Mouse (Mus musculus): ENCODE results near the gene Rnd2. TPM values are rescaled to one million over a fixed set of nuclear protein-coding genes. Genes with fewer than 3 reads are reported as not detected.
A peak's percentile ranks its signal among the peaks of the same experiment; 100 is the strongest.
"Not testable (repeated sequence)": the region's sequence is repeated elsewhere in the genome, so short reads cannot be mapped to it uniquely, and the experiment has no call there.

Gene Rnd2
- polyA plus RNA-seq, 1 experiment from 2014 or later, result 90.6 TPM

DNA sequence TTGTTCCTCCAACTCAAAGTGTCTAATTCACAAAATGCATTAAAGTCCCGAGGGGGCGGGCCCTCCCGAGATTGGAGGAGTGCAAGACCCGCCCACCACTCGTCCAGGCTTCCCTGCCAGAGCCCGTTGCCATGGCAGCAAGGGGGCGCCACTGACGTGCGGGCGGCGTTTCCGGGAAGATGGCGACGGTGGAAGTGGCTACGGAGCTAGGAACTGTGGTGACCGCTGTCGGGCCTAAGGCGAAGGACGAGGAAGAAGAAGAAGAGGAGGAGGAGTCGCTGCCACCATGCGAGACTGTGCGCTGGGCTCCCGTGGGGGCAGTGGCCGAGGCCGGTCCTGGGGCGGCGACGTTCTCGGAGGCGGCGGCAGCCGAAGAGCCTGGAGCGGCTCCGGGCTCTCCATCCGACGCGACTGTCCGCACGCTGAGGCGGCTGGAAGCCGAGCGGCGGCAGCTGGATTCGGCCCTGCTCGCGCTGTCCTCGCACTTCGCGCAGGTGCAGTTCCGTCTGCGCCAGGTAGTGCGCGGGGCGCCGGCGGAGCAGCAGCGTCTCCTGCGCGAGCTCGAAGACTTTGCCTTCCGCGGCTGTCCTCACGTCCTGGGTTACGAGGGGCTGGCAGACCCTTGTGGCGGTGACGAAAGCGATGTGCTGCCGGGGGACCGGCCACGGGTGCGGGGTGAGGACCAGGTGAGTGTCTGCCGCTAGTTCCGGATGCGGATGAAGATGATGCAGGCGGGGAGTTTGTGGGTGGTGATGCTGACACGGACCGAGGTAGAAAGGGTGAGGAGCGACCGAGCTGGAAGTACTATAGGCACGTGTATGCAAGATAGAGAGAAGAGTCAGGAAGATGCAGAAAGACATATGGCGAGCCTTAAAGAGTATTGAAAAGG, 39.6 kb upstream of the Rnd2 start, which contains the start of the genes Rundc1 and Ptges3l:
Rundc1 (plus strand) TSS at position 161 of the 889 bp plus-strand sequence.
Ptges3l (minus strand) TSS at position 409 of the 889 bp plus-strand sequence.
- H3K4me3 ChIP-seq (ENCODE audit: low read length), result peak within 1 kb of the TSS; percentile 98
- peaks cover 24% of the 10 kb centered on the region for H3K4me1 ChIP-seq (ENCODE audit: control insufficient read depth, insufficient read depth, low read depth, low read length)
- H3K9ac ChIP-seq (ENCODE audit: low read depth, low read length), result peak within 1 kb of the TSS; percentile 91
- peak; percentile 97 for ATAC-seq
- no peaks in the 10 kb centered on the region for H3K9me3 ChIP-seq (ENCODE audit: control insufficient read depth, low read length)
- H3K27ac ChIP-seq (ENCODE audit: low read depth, low read length), result peak within 1 kb of the TSS; percentile 92
- H3K36me3 ChIP-seq (ENCODE audit: control insufficient read depth, insufficient read depth, low read length), result peaks cover 7% of the 10 kb centered on the region
- peak within 1 kb of the TSS; percentile 94 for H3K4me2 ChIP-seq (ENCODE audit: low read length)
- under 1% methylated on average over 80 of the region's 81 CpGs for WGBS
- H3K27me3 ChIP-seq (replicated peaks; ENCODE audit: control insufficient read depth, insufficient read depth, low read length), result no peaks in the 10 kb centered on the region

GRCm38 (mm10) chr11:101426165-101426564, 38.6 kb upstream of the Rnd2 start:
- peaks cover 12% of the 10 kb centered on the region for H3K36me3 ChIP-seq (ENCODE audit: control insufficient read depth, insufficient read depth, low read length)
- ATAC-seq, result no peak
- H3K27ac ChIP-seq (ENCODE audit: low read depth, low read length), result no peak overlapping the region
- peak overlapping the region; percentile 94 for H3K4me2 ChIP-seq (ENCODE audit: low read length)
- WGBS, result 66% methylated on average over 8 of the region's 8 CpGs
- H3K27me3 ChIP-seq (replicated peaks; ENCODE audit: control insufficient read depth, insufficient read depth, low read length), result no peaks in the 10 kb centered on the region
- peak overlapping the region; percentile 91 for H3K9ac ChIP-seq (ENCODE audit: low read depth, low read length)
- no peaks in the 10 kb centered on the region for H3K9me3 ChIP-seq (ENCODE audit: control insufficient read depth, low read length)
- H3K4me3 ChIP-seq (ENCODE audit: low read length), result peak overlapping the region; percentile 98
- H3K4me1 ChIP-seq (ENCODE audit: control insufficient read depth, insufficient read depth, low read depth, low read length), result peaks cover 24% of the 10 kb centered on the region

- no peak overlapping the region for H3K4me2 ChIP-seq (ENCODE audit: low read length)
- no peaks in the 10 kb centered on the region for H3K27me3 ChIP-seq (replicated peaks; ENCODE audit: control insufficient read depth, insufficient read depth, low read length)
- no peak overlapping the region for H3K9ac ChIP-seq (ENCODE audit: low read depth, low read length)
- no peak for ATAC-seq
- 90% methylated on average over 9 of the region's 9 CpGs for WGBS
- H3K9me3 ChIP-seq (ENCODE audit: control insufficient read depth, low read length), result no peaks in the 10 kb centered on the region
- peaks cover 36% of the 10 kb centered on the region for H3K36me3 ChIP-seq (ENCODE audit: control insufficient read depth, insufficient read depth, low read length)
- no peak overlapping the region for H3K4me3 ChIP-seq (ENCODE audit: low read length)
- peaks cover 9% of the 10 kb centered on the region for H3K4me1 ChIP-seq (ENCODE audit: control insufficient read depth, insufficient read depth, low read depth, low read length)
- no peak overlapping the region for H3K27ac ChIP-seq (ENCODE audit: low read depth, low read length)
Observed at GRCm38 (mm10) chr11:101431327-101431726, 33.5 kb upstream of the Rnd2 start.

- Histone ChIP-seq H3K36me3 (ENCODE audit: control insufficient read depth, insufficient read depth, low read length) (peaks cover 36% of the 10 kb centered on the region), H3K27me3 (replicated peaks; ENCODE audit: control insufficient read depth, insufficient read depth, low read length) (no peaks in the 10 kb centered on the region), H3K27ac (ENCODE audit: low read depth, low read length) (no peak overlapping the region), H3K4me1 (ENCODE audit: control insufficient read depth, insufficient read depth, low read depth, low read length) (no peaks in the 10 kb centered on the region), H3K9ac (ENCODE audit: low read depth, low read length) (no peak overlapping the region), H3K4me3 (ENCODE audit: low read length) (no peak overlapping the region), H3K9me3 (ENCODE audit: control insufficient read depth, low read length) (no peaks in the 10 kb centered on the region), H3K4me2 (ENCODE audit: low read length) (no peak overlapping the region)
- ATAC-seq, result no peak
- WGBS, result 78% methylated on average over 13 of the region's 13 CpGs
Observed at GRCm38 (mm10) chr11:101433396-101433795, 31.4 kb upstream of the Rnd2 start.

GRCm38 (mm10) chr11:101435831-101436230, 29.0 kb upstream of the Rnd2 start:
- Histone ChIP-seq H3K27me3 (replicated peaks; ENCODE audit: control insufficient read depth, insufficient read depth, low read length) (no peaks in the 10 kb centered on the region), H3K4me3 (ENCODE audit: low read length) (no peak overlapping the region), H3K9me3 (ENCODE audit: control insufficient read depth, low read length) (no peaks in the 10 kb centered on the region), H3K27ac (ENCODE audit: low read depth, low read length) (no peak overlapping the region), H3K4me2 (ENCODE audit: low read length) (no peak overlapping the region), H3K9ac (ENCODE audit: low read depth, low read length) (no peak overlapping the region), H3K4me1 (ENCODE audit: control insufficient read depth, insufficient read depth, low read depth, low read length) (no peaks in the 10 kb centered on the region), H3K36me3 (ENCODE audit: control insufficient read depth, insufficient read depth, low read length) (peaks cover 26% of the 10 kb centered on the region)
- no peak for ATAC-seq
- 84% methylated on average over 4 of the region's 4 CpGs for WGBS

GRCm38 (mm10) chr11:101436916-101437315, 27.9 kb upstream of the Rnd2 start:
- no peaks in the 10 kb centered on the region for H3K4me1 ChIP-seq (ENCODE audit: control insufficient read depth, insufficient read depth, low read depth, low read length)
- H3K9ac ChIP-seq (ENCODE audit: low read depth, low read length), result no peak overlapping the region
- 59% methylated on average over 4 of the region's 4 CpGs for WGBS
- H3K9me3 ChIP-seq (ENCODE audit: control insufficient read depth, low read length), result no peaks in the 10 kb centered on the region
- H3K27me3 ChIP-seq (replicated peaks; ENCODE audit: control insufficient read depth, insufficient read depth, low read length), result no peaks in the 10 kb centered on the region
- H3K4me2 ChIP-seq (ENCODE audit: low read length), result no peak overlapping the region
- H3K4me3 ChIP-seq (ENCODE audit: low read length), result no peak overlapping the region
- no peak overlapping the region for H3K27ac ChIP-seq (ENCODE audit: low read depth, low read length)
- H3K36me3 ChIP-seq (ENCODE audit: control insufficient read depth, insufficient read depth, low read length), result peaks cover 17% of the 10 kb centered on the region
- no peak for ATAC-seq

DNA sequence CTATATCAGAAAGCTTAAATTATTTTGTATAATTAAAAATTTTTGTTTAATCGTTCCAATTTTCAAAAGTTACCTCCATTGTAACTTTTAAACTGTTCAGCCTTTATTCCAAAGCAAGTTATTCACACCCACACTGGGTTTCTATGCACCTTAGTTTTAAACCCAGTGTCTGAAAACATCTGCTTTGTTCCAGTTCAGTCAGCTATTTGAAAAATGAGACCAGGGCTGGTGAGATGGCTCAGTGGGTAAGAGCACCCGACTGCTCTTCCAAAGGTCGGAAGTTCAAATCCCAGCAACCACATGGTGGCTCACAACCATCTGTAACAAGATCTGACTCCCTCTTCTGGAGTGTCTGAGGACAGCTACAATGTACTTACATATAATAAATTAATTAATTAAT, 26.8 kb upstream of the Rnd2 start:
- not testable (repeated sequence) for H3K4me1 ChIP-seq (ENCODE audit: control insufficient read depth, insufficient read depth, low read depth, low read length); H3K27ac ChIP-seq (ENCODE audit: low read depth, low read length); ATAC-seq; H3K4me3 ChIP-seq (ENCODE audit: low read length); H3K27me3 ChIP-seq (replicated peaks; ENCODE audit: control insufficient read depth, insufficient read depth, low read length); H3K9ac ChIP-seq (ENCODE audit: low read depth, low read length); H3K9me3 ChIP-seq (ENCODE audit: control insufficient read depth, low read length); H3K4me2 ChIP-seq (ENCODE audit: low read length)
- peaks cover 12% of the 10 kb centered on the region for H3K36me3 ChIP-seq (ENCODE audit: control insufficient read depth, insufficient read depth, low read length)
- 59% methylated on average over 3 of the region's 3 CpGs for WGBS

GRCm38 (mm10) chr11:101441450-101442126, 23.2 kb upstream of the Rnd2 start:
- peaks cover 16% of the 10 kb centered on the region for H3K36me3 ChIP-seq (ENCODE audit: control insufficient read depth, insufficient read depth, low read length)
- H3K4me1 ChIP-seq (ENCODE audit: control insufficient read depth, insufficient read depth, low read depth, low read length), result peaks cover 13% of the 10 kb centered on the region
- 38% methylated on average over 14 of the region's 15 CpGs for WGBS
- H3K9ac ChIP-seq (ENCODE audit: low read depth, low read length); H3K27me3 ChIP-seq (replicated peaks; ENCODE audit: control insufficient read depth, insufficient read depth, low read length); ATAC-seq; H3K27ac ChIP-seq (ENCODE audit: low read depth, low read length); H3K9me3 ChIP-seq (ENCODE audit: control insufficient read depth, low read length): not testable (repeated sequence)
- H3K4me3 ChIP-seq (ENCODE audit: low read length), result peak overlapping the region; percentile 32
- H3K4me2 ChIP-seq (ENCODE audit: low read length), result peak overlapping the region; percentile 52

- Histone ChIP-seq H3K4me2 (ENCODE audit: low read length) (peak within 1 kb of the TSS; percentile 94), H3K27me3 (replicated peaks; ENCODE audit: control insufficient read depth, insufficient read depth, low read length) (no peaks in the 10 kb centered on the region), H3K36me3 (ENCODE audit: control insufficient read depth, insufficient read depth, low read length) (peaks cover 16% of the 10 kb centered on the region), H3K9me3 (ENCODE audit: control insufficient read depth, low read length) (no peaks in the 10 kb centered on the region), H3K4me3 (ENCODE audit: low read length) (peak within 1 kb of the TSS; percentile 77), H3K9ac (ENCODE audit: low read depth, low read length) (peak within 1 kb of the TSS; percentile 91), H3K4me1 (ENCODE audit: control insufficient read depth, insufficient read depth, low read depth, low read length) (peaks cover 13% of the 10 kb centered on the region), H3K27ac (ENCODE audit: low read depth, low read length) (peak within 1 kb of the TSS; percentile 91)
- 0% methylated on average over 42 of the region's 42 CpGs for WGBS
- ATAC-seq, result peak; percentile 99
Observed at GRCm38 (mm10) chr11:101442127-101442693, 22.6 kb upstream of the Rnd2 start, which contains the start of gene Rpl27. Gene Rpl27 (plus strand): TSS chr11:101442298.

All from hindbrain, embryonic 16.5 days (tissue).